Mouse (Mus musculus): Measurements from ENCODE around the gene Lyg2. TPM values are rescaled to one million over a fixed set of nuclear protein-coding genes. Genes with fewer than 3 reads are reported as not detected.

Lyg2 gene
- not detected for total RNA-seq (2021)
- long read RNA-seq, experiment 1: 0 reads
- long read RNA-seq, experiment 2: 0 reads

DNA sequence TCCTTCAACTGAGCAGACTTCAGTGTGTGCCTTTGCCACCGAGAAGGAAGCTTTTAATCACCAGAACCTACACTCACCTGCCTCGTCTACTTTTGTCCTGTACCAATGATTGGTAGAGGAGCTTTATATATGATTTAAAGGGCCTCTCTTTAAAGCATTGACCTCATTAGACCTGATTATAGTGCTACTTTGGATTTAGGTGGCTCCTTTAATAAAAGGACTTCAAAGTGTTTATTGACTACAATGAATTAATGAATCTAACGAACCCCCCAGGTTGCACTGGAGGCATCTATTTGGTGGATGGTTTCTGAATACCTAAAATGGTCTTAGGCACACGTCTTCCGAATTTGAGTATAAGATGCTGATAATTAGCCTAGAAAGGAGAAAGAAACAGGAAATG, at the start of gene Lyg2:
TSS of gene Lyg2 (minus strand) at position 101 of the 400 bp plus-strand sequence.
- DNase-seq: no peak

GRCm38 (mm10) chr1:37965571-37965970, 49.3 kb upstream of the Lyg2 start:
- no peak for DNase-seq

GRCm38 (mm10) chr1:37959486-37959885, 43.2 kb upstream of the Lyg2 start:
- no peak for DNase-seq

GRCm38 (mm10) chr1:37958516-37958915, 42.2 kb upstream of the Lyg2 start:
- DNase-seq: no peak

- no peak for DNase-seq
Measured at GRCm38 (mm10) chr1:37957659-37958058, 41.4 kb upstream of the Lyg2 start, which contains the start of gene Lyg1. Gene Lyg1, minus strand, starts transcription at chr1:37957759.

DNA sequence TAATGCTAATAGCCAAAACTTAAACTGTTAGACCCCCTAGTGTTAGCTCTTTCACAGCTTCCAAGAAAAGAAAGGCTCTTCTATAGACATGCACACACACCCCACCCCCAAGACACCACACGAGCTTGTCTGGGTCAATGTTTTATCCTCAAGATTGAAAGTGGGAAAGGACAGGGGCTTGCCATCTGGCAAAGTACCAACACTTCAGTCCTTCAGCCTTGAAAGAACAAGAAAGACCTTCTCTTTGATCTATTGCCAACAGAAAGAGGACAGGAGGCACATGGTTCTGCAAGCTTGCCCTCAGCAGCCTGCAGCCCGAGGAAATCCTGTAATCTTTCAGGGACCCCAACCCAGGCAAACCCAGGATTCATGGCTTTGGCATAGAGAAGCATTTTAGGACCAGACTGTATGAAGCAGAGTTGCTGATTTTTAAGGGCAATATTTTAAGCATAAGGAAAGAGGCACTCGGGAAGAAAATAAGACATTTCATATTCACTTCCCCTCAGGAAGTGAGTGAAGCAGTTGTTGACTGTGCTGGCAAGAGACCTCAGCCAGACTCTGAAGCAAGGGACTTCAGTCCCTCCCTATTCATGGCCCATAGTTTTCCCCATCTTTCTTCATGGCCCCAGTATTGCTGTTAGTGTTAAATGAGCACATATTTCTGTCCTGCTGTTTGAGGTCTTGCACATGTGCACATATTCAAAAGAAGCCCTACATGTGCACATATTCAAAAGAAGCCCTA, 40.6 kb upstream of the Lyg2 start:
- no peak for DNase-seq

- no peak for DNase-seq
Measured at GRCm38 (mm10) chr1:37955251-37955650, 39.0 kb upstream of the Lyg2 start.

- no peak for DNase-seq
Measured at GRCm38 (mm10) chr1:37954786-37955185, 38.5 kb upstream of the Lyg2 start.

GRCm38 (mm10) chr1:37948906-37949305, 32.6 kb upstream of the Lyg2 start:
- no peak for DNase-seq

GRCm38 (mm10) chr1:37931806-37932205, 15.5 kb upstream of the Lyg2 start:
- no peak for DNase-seq

DNA sequence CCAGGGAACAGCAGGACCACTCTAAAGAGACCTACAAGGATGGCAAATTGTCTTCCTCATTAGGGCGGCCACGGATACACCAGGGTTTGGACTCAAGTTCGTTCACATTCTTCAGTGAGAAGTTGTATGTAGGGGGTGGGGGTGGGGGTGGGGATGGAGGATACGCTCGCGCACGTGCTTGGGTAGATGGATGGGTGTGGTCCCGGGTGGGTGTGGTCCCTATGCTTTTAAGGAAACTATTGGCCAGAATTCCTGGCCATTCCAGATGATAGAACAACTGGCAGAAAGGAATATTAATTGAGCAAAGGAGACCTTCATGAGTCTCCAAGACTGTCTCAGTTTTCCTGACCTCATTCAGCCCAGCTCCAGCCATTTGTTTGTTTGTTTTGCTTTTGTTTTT, 9.7 kb upstream of the Lyg2 start:
- DNase-seq: no peak

DNA sequence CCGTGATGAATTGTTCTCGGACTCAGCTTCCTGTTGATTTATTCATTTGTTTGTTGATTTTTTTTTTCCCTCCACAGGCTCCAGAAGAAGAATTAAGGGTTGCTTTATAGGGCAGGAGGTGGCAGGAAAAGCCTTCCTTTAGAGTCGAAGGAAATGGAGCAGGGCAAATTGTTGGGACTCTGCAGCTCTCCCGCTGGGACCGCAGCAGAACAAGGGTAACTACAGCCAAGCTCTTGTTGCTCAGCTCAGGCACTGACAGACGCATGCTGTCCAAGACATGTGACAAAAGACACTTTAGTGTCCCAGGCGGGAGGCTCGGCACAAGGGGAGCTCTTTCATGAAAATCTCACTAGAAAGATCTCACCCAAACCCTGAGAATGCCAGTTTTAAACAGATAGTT, 6.2 kb upstream of the Lyg2 start:
- no peak for DNase-seq

- no peak for DNase-seq
Measured at GRCm38 (mm10) chr1:37918096-37918495, 1.8 kb upstream of the Lyg2 start.

DNA sequence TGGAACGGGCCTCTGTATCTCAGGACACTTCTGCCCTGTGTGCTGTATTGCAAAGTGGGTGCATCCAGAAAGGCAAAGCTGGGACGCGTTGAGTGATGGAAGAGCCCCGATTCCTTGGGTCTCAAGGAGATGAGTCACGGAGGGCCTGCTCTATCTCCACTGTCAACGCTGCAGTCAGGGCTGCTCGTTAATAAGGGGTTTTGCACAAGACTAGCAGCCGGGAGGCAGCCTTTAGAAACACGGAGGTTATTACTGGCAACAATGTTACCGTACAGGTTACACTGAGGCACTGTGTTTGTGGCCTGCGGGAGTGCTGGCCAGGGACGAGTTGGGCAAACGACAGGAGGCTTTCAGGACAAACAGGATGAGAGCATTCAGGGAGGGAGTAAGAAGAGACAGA, 1.4 kb upstream of the Lyg2 start:
- no peak for DNase-seq

DNA sequence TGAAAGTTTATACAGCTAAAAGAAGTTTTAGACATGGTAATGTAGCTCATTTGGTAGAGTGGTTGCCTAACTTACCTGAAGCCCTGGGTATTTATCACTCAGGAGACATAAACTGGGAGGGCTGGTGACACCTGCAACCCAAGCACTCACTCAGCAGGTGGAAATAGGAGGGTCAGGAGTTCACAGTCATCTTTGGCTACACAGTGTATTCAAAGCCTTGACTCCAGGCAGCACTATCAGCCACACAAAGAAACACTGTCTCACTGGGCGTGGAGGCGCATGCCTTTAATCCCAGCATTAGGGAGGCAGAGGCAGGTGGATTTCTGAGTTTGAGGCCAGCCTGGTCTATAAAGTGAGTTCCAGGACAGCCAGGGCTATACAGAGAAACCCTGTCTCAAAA, 3.5 kb downstream of the Lyg2 start:
- no peak for DNase-seq

- no peak for DNase-seq
Measured at GRCm38 (mm10) chr1:37903178-37903577, 13.1 kb downstream of the Lyg2 start.

- DNase-seq: no peak
Measured at GRCm38 (mm10) chr1:37900288-37900687, 16.0 kb downstream of the Lyg2 start.

DNA sequence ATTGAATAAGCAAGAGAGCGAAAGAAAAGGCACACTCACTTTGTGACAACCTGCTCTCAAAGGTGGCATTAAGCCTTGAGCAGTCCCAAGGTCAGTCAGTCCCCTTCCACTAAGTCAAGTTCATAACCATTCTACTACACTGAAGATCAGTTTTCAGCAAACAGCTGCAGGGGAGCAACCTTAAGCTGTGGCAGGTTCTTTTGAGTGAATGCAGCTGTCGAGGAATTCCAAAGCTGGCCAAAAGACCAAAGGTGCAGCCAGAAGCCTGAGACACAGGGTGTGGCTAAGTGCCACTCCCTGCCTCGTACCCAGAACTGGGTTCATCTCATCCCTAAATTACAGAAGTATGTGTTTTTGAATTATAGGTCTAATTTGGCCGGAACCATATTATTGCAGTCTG, 16.5 kb downstream of the Lyg2 start:
- no peak for DNase-seq

GRCm38 (mm10) chr1:37894606-37895005, 21.7 kb downstream of the Lyg2 start:
- DNase-seq: no peak

GRCm38 (mm10) chr1:37891400-37891799, 24.9 kb downstream of the Lyg2 start:
- DNase-seq: no peak

DNA sequence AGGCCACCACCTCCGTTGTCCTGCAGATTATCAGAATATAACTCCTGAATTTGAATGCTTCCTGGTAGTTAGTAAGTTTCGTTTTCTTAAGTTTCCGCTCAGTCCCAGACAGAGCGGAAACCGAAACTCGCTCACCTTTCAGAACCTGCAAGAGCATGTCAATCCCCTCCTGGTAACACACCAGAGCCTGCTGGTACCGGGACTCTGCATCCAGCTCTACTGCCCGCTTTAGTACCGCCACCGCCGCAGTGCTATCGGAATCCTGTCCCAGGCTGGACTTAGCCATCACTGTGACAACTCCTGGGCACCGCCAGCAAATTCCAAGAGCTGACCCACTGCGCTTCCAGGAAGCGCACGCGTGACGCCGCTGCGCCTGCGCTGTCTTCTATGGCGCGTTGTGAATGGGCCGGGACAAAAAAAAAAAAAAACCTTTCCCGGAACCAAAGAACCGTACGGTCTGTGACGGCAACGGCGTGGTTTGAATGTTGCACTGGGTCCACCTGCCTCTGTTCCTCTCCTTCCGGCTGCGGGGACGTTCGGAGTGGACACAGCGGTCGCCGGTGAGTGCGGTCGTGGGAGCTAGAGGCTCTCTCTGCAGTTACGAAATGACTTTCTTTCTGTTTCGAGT, 26.2 kb downstream of the Lyg2 start, which contains the start of the genes Mitd1 and Mrpl30:
TSS of gene Mitd1 (minus strand) at position 387 of the 628 bp plus-strand sequence.
TSS of gene Mrpl30 (plus strand) at position 453 of the 628 bp plus-strand sequence.
- peak; percentile 88 for DNase-seq

- DNase-seq: no peak
Measured at GRCm38 (mm10) chr1:37889206-37889605, 27.1 kb downstream of the Lyg2 start.

DNA sequence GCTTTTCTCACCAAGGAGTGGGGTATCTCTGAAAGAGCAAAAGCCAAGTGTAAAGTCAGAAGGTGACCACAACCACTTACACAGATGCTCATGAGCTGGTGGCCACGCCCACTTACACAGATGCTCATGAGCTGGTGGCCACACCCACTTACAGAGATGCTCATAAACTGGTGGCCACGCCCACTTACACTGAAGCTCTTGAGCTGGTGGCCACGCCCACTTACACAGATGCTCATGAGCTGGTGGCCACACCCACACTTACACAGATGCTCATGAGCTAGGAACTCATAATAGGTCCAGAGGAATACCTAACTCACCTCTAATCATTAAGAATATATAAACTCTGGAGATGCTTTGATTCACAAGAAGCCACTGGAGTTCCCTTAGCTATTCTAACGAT, 31.8 kb downstream of the Lyg2 start:
- DNase-seq: no peak

DNA sequence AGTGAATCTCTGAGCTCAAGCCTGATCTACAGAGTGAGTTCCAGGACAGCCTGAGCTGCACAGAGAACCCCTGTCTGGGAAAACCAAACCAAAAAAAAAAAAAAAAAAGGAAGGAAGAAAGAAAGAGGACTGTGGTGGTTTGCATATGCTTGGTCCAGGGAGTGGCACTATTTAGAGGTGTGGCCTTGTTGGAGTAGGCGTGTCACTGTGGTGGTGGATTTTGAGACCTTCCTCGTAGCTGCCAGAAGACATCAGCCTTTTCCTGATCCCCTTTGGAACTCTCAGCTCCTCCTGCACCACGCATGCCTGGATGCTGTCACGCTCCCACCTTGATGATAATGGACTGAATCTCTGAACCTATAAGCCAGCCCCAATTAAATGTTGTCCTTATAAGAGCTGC, 32.9 kb downstream of the Lyg2 start:
- no peak for DNase-seq

All from gastrocnemius, postnatal 25 days (tissue).